Mouse (Mus musculus): ENCODE data around the gene Irak2.

- TF ChIP-seq POLR2A (IDR thresholded peaks at IDR 0.05; ENCODE audit: insufficient read depth, low read length) (no peak), CTCF (IDR thresholded peaks at IDR 0.05; ENCODE audit: low read depth, low read length) (no peak)
These were observed 34.7 kb downstream of the Irak2 start for GRCm38 (mm10) chr6:113672989-113673388.

Data from ES-Bruce4 (cell line).